Mouse (Mus musculus): ENCODE data around the gene Erh. TPM values are rescaled to one million over a fixed set of nuclear protein-coding genes. Genes with fewer than 3 reads are reported as not detected.

The Erh gene
- polyA plus RNA-seq, 1 experiment from 2014 or later, result 335 TPM

- no peak for ATAC-seq (ENCODE audit: insufficient read depth, low FRiP score, low TSS enrichment)
- Histone ChIP-seq H3K27ac (ENCODE audit: low read depth, low read length) (no peak overlapping the region), H3K4me2 (ENCODE audit: low read depth) (no peak overlapping the region), H3K9ac (ENCODE audit: low read length) (no peak overlapping the region), H3K27me3 (ENCODE audit: control insufficient read depth, insufficient read depth, low read length) (no peaks in the 10 kb centered on the region), H3K9me3 (ENCODE audit: control insufficient read depth, low read length) (no peaks in the 10 kb centered on the region), H3K4me3 (ENCODE audit: low read depth, low read length) (no peak overlapping the region), H3K36me3 (ENCODE audit: control insufficient read depth, insufficient read depth, low read length) (no peaks in the 10 kb centered on the region; the same call in 1 of the 2 replicates), H3K4me1 (ENCODE audit: control insufficient read depth, insufficient read depth, low read length) (no peaks in the 10 kb centered on the region)
- DNase-seq (ENCODE audit: low spot score), result peak; percentile 18
- WGBS, result 75% methylated on average over 1 of the region's 1 CpGs
Observed at GRCm38 (mm10) chr12:80681340-80681739, 37.2 kb upstream of the Erh start.

- Histone ChIP-seq H3K9me3 (ENCODE audit: control insufficient read depth, low read length) (no peaks in the 10 kb centered on the region), H3K27me3 (ENCODE audit: control insufficient read depth, insufficient read depth, low read length) (no peaks in the 10 kb centered on the region), H3K27ac (ENCODE audit: low read depth, low read length) (no peak overlapping the region), H3K4me3 (ENCODE audit: low read depth, low read length) (no peak overlapping the region), H3K9ac (ENCODE audit: low read length) (no peak overlapping the region), H3K4me2 (ENCODE audit: low read depth) (no peak overlapping the region), H3K4me1 (ENCODE audit: control insufficient read depth, insufficient read depth, low read length) (no peaks in the 10 kb centered on the region), H3K36me3 (ENCODE audit: control insufficient read depth, insufficient read depth, low read length) (no peaks in the 10 kb centered on the region)
- WGBS, result 20% methylated on average over 3 of the region's 3 CpGs
- ATAC-seq (ENCODE audit: insufficient read depth, low FRiP score, low TSS enrichment) (no peak), DNase-seq (ENCODE audit: low spot score) (peak; percentile 62)
Observed at GRCm38 (mm10) chr12:80673170-80673569, 29.0 kb upstream of the Erh start.

- Histone ChIP-seq H3K36me3 (ENCODE audit: control insufficient read depth, insufficient read depth, low read length) (no peaks in the 10 kb centered on the region; the same call in 1 of the 2 replicates), H3K27me3 (ENCODE audit: control insufficient read depth, insufficient read depth, low read length) (no peaks in the 10 kb centered on the region), H3K9me3 (ENCODE audit: control insufficient read depth, low read length) (no peaks in the 10 kb centered on the region), H3K4me3 (ENCODE audit: low read depth, low read length) (no peak overlapping the region), H3K4me2 (ENCODE audit: low read depth) (no peak overlapping the region), H3K27ac (ENCODE audit: low read depth, low read length) (no peak overlapping the region), H3K9ac (ENCODE audit: low read length) (no peak overlapping the region), H3K4me1 (ENCODE audit: control insufficient read depth, insufficient read depth, low read length) (no peaks in the 10 kb centered on the region)
- DNase-seq (ENCODE audit: low spot score) (no peak), ATAC-seq (ENCODE audit: insufficient read depth, low FRiP score, low TSS enrichment) (no peak)
- 94% methylated on average over 2 of the region's 2 CpGs for WGBS
Observed at GRCm38 (mm10) chr12:80668391-80668790, 24.2 kb upstream of the Erh start.

- Histone ChIP-seq H3K4me1 (ENCODE audit: control insufficient read depth, insufficient read depth, low read length) (no peaks in the 10 kb centered on the region), H3K9me3 (ENCODE audit: control insufficient read depth, low read length) (no peaks in the 10 kb centered on the region), H3K27ac (ENCODE audit: low read depth, low read length) (no peak overlapping the region), H3K4me3 (ENCODE audit: low read depth, low read length) (no peak overlapping the region), H3K27me3 (ENCODE audit: control insufficient read depth, insufficient read depth, low read length) (no peaks in the 10 kb centered on the region), H3K36me3 (ENCODE audit: control insufficient read depth, insufficient read depth, low read length) (no peaks in the 10 kb centered on the region; the same call in 1 of the 2 replicates), H3K4me2 (ENCODE audit: low read depth) (no peak overlapping the region), H3K9ac (ENCODE audit: low read length) (no peak overlapping the region)
- DNase-seq (ENCODE audit: low spot score), result no peak
- 87% methylated on average over 2 of the region's 2 CpGs for whole genome bisulfite sequencing
- no peak for ATAC-seq (ENCODE audit: insufficient read depth, low FRiP score, low TSS enrichment)
Observed at GRCm38 (mm10) chr12:80663935-80664334, 19.8 kb upstream of the Erh start.

- Histone ChIP-seq H3K4me2 (ENCODE audit: low read depth) (no peak overlapping the region), H3K9ac (ENCODE audit: low read length) (no peak overlapping the region), H3K27ac (ENCODE audit: low read depth, low read length) (no peak overlapping the region), H3K4me3 (ENCODE audit: low read depth, low read length) (no peak overlapping the region), H3K4me1 (ENCODE audit: control insufficient read depth, insufficient read depth, low read length) (no peaks in the 10 kb centered on the region), H3K36me3 (ENCODE audit: control insufficient read depth, insufficient read depth, low read length) (no peaks in the 10 kb centered on the region; the same call in 1 of the 2 replicates), H3K9me3 (ENCODE audit: control insufficient read depth, low read length) (no peaks in the 10 kb centered on the region), H3K27me3 (ENCODE audit: control insufficient read depth, insufficient read depth, low read length) (no peaks in the 10 kb centered on the region)
- DNase-seq (ENCODE audit: low spot score) (no peak), ATAC-seq (ENCODE audit: insufficient read depth, low FRiP score, low TSS enrichment) (no peak)
- WGBS, result 95% methylated on average over 10 of the region's 10 CpGs
Observed at GRCm38 (mm10) chr12:80662322-80662721, 18.2 kb upstream of the Erh start.

- no peaks in the 10 kb centered on the region for H3K4me1 ChIP-seq (ENCODE audit: control insufficient read depth, insufficient read depth, low read length)
- no peaks in the 10 kb centered on the region for H3K36me3 ChIP-seq (ENCODE audit: control insufficient read depth, insufficient read depth, low read length)
- WGBS, result 92% methylated on average over 6 of the region's 6 CpGs
- H3K27me3 ChIP-seq (ENCODE audit: control insufficient read depth, insufficient read depth, low read length), result no peaks in the 10 kb centered on the region
- DNase-seq (ENCODE audit: low spot score) (no peak), ATAC-seq (ENCODE audit: insufficient read depth, low FRiP score, low TSS enrichment) (no peak)
- no peak overlapping the region for H3K27ac ChIP-seq (ENCODE audit: low read depth, low read length)
- H3K9ac ChIP-seq (ENCODE audit: low read length), result no peak overlapping the region
- no peak overlapping the region for H3K4me2 ChIP-seq (ENCODE audit: low read depth)
- H3K4me3 ChIP-seq (ENCODE audit: low read depth, low read length), result no peak overlapping the region
- H3K9me3 ChIP-seq (ENCODE audit: control insufficient read depth, low read length), result no peaks in the 10 kb centered on the region
Observed at GRCm38 (mm10) chr12:80658661-80659060, 14.5 kb upstream of the Erh start.

- H3K27ac ChIP-seq (ENCODE audit: low read depth, low read length), result no peak overlapping the region
- WGBS, result 93% methylated on average over 3 of the region's 3 CpGs
- H3K27me3 ChIP-seq (ENCODE audit: control insufficient read depth, insufficient read depth, low read length), result no peaks in the 10 kb centered on the region
- H3K9me3 ChIP-seq (ENCODE audit: control insufficient read depth, low read length), result no peaks in the 10 kb centered on the region
- no peaks in the 10 kb centered on the region for H3K4me1 ChIP-seq (ENCODE audit: control insufficient read depth, insufficient read depth, low read length)
- ATAC-seq (ENCODE audit: insufficient read depth, low FRiP score, low TSS enrichment), result no peak
- no peak for DNase-seq (ENCODE audit: low spot score)
- H3K4me3 ChIP-seq (ENCODE audit: low read depth, low read length), result no peak overlapping the region
- no peaks in the 10 kb centered on the region for H3K36me3 ChIP-seq (ENCODE audit: control insufficient read depth, insufficient read depth, low read length)
- H3K4me2 ChIP-seq (ENCODE audit: low read depth), result no peak overlapping the region
- no peak overlapping the region for H3K9ac ChIP-seq (ENCODE audit: low read length)
Observed at GRCm38 (mm10) chr12:80654659-80655025, 10.5 kb upstream of the Erh start.

- H3K4me1 ChIP-seq (ENCODE audit: control insufficient read depth, insufficient read depth, low read length), result no peaks in the 10 kb centered on the region
- no peak overlapping the region for H3K4me2 ChIP-seq (ENCODE audit: low read depth)
- no peaks in the 10 kb centered on the region for H3K9me3 ChIP-seq (ENCODE audit: control insufficient read depth, low read length)
- H3K27ac ChIP-seq (ENCODE audit: low read depth, low read length), result no peak overlapping the region
- H3K27me3 ChIP-seq (ENCODE audit: control insufficient read depth, insufficient read depth, low read length), result no peaks in the 10 kb centered on the region
- DNase-seq (ENCODE audit: low spot score), result no peak
- H3K9ac ChIP-seq (ENCODE audit: low read length), result no peak overlapping the region
- no peaks in the 10 kb centered on the region for H3K36me3 ChIP-seq (ENCODE audit: control insufficient read depth, insufficient read depth, low read length)
- no peak overlapping the region for H3K4me3 ChIP-seq (ENCODE audit: low read depth, low read length)
- WGBS, result 91% methylated on average over 7 of the region's 7 CpGs
- ATAC-seq (ENCODE audit: insufficient read depth, low FRiP score, low TSS enrichment), result no peak
Observed at GRCm38 (mm10) chr12:80653951-80654658, 10.0 kb upstream of the Erh start.

GRCm38 (mm10) chr12:80646377-80646776, 2.2 kb upstream of the Erh start:
- H3K4me2 ChIP-seq (ENCODE audit: low read depth), result no peak overlapping the region; the same call in 1 of the 2 replicates
- no peaks in the 10 kb centered on the region for H3K36me3 ChIP-seq (ENCODE audit: control insufficient read depth, insufficient read depth, low read length)
- no peak overlapping the region for H3K9ac ChIP-seq (ENCODE audit: low read length)
- 96% methylated on average over 3 of the region's 3 CpGs for WGBS
- ATAC-seq (ENCODE audit: insufficient read depth, low FRiP score, low TSS enrichment) (no peak), DNase-seq (ENCODE audit: low spot score) (no peak)
- no peaks in the 10 kb centered on the region for H3K9me3 ChIP-seq (ENCODE audit: control insufficient read depth, low read length)
- H3K4me1 ChIP-seq (ENCODE audit: control insufficient read depth, insufficient read depth, low read length), result peaks cover 27% of the 10 kb centered on the region
- H3K4me3 ChIP-seq (ENCODE audit: low read depth, low read length), result no peak overlapping the region
- H3K27ac ChIP-seq (ENCODE audit: low read depth, low read length), result no peak overlapping the region
- H3K27me3 ChIP-seq (ENCODE audit: control insufficient read depth, insufficient read depth, low read length), result no peaks in the 10 kb centered on the region

All from neural tube, embryonic 11.5 days (tissue).